Mouse (Mus musculus) gastrocnemius, postnatal 14 days (tissue): ENCODE data around the gene Nucb1. TPM values are rescaled to one million over a fixed set of nuclear protein-coding genes. Genes with fewer than 3 reads are reported as not detected.
"Not testable (repeated sequence)": the region's sequence is repeated elsewhere in the genome, so short reads cannot be mapped to it uniquely, and the experiment has no call there.

Experiments
- DNase-seq: peaks from one replicate; pipeline ENCODE4 v3.0.0; 2021; ENCODE audit warnings: mixed read lengths
- intact Hi-C: fragments of 180-260 bp; cut with DNase I; formaldehyde crosslinking; loops from one replicate; pipeline ENCODE4 v1.15.1; 2025; ENCODE audit warnings: low total_unique reads
- total RNA-seq, 2 experiments: library from RNA; stranded (reverse); gene quantifications; 2 replicates each; pipeline ENCODE4 v1.2.3; 2021

Nucb1 gene
- total RNA-seq, 2 experiments from 2014 or later = 100 TPM

DNA sequence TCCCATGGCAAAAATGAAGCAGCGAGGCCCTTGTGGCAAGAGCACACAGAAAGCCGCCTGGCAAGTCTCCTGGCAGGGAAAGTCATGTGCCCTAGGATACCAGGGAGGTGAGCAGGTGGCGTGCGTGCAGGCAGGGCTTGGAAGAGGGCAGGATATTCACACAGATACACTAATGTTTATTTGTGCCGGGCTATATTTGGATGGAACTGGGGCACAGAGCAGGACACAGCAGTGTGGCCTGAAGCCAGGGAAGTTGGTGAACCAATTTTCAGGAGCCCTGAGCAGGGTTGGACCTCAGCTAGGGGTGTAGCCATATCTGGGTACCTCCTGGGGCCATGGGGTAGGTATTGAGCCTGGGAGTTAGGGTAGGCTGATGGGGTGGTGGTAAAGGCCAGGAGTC lies 17.3 kb downstream of the Nucb1 start:
- intact Hi-C loops = no loop called here

DNA sequence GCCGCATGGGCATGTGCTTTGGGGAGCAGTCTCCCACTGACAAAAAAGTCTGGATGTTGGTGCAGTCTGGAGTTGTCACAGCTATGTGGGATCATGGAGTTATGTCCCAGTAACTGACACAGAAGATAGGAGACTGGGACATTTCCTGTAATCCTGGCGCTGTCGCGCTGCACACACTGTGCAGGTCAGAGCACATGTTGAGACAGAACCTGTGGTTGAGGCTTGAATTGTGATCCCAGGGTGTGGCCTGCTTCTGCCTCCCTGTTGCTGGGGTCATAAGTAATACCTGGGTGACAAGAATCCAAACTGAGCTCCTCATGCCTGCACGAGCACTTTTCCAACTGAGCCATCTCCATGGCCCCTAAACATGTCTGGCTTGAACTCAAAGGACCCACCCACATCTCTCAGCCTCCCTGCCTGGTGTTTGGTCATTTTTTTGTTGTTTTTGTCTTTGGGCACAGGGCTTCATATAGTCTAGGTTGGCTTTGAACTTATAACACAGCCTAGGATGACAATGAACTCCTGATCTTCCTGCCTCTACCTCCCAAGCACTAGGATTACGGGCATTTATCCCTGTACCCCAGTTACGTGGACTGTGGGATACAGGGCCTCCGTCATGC lies 17.9 kb downstream of the Nucb1 start:
- no peak for DNase-seq
- intact Hi-C loops = no loop called here

More for the DNA sequence above, 17.3 kb downstream of the Nucb1 start:
- DNase-seq = peak; percentile 47

DNA sequence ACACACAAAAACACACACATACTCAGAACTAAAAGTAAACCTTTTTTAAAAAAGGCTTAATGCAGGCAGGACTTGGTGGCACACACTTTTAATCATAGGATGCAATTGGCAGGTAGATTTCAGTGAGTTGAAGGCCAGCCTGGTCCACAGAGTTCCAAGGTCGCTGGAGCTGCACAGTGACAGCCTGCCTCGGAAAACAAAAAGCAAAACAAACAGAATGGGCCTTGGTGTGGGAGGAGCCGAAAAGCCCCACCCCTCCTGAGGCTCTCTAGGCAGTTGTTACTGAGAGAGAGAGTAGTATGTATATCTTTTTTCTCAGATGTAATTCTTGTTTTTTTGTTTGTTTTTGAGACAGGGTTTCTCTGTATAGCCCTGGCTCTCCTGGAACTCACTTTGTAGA lies 18.9 kb downstream of the Nucb1 start:
- intact Hi-C loops = no loop called here
- no peak for DNase-seq

DNA sequence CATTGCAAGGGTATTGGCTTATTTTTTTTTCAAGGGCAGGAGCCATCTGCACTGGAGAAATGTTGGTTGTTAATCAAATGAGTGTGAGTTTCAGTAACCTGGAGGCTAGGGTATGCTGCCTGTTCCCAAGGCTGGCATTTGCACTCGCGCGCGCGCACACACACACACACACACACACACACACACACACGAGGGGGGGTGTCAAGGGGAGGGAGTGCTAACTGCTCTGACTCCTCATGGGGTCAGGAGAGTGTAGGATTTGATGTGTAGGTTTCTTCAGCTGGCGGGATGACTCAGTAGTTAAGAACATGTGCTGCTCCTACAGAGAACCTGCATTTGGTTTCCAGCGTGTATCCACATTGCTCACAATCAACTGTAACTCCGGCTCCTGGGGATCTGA lies 19.4 kb downstream of the Nucb1 start:
- DNase-seq = no peak
- intact Hi-C loops = no loop called here

DNA sequence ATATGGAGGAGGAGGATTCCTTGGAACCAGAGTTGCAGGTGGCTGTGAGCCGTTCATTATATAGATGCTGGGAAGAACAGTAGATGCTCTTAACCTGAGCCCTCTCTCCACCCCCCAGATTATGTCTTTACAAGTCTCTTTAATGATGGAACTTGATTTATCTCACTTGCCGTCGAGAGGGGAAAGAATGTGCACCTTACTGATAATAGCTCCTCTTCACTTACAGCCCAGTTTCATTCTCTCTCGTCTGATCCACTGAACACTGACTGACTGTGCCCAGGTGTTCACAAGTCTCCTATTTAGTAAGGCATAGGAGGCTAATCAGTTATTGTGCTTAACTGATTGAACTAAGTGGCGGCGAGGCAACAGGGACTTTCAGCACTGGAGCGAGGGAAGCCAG lies 20.6 kb downstream of the Nucb1 start:
- intact Hi-C loops = no loop called here
- no peak for DNase-seq

DNA sequence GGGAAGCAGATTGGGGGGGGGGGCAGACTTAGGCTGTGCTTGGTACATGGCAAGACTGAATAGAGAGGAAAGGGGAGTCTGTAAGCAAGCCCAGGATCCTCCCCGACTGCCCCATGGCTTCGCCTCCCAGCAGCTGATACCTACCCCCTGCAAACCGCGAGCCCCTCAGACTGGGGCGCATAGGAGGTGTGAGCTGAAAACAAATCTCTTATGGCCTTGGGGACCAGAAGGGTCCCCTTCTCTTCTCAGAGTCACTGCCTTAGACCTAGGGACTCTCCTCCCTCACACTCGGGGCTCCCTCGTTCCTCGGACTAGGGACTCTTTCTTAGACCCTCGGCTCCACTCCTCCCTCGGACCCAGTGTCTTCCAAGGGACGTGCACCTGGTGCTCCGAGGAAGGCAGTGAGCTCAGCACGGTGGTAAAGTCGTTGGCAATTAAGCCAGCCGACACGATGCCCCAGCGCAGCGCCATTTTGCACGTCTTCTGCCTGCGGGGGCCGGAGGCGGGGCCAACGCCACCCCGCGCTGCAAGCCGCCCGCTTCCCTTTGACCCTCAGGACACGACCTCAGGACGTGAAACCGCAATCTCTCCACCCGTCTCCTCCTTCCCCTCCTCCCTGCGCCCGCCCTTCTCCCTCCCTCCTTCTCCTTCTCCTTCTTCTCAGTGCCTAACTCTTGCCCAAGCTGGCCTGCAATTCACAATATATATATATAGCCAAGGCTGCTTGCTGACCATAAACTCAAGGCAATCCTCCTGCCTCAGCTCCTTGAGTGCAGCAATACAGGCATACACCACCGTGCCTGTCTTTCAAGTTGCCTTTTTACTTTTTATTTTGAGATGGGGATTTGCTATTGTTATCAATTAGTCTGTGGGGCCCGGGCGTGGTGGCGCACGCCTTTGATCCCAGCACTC lies 21.7 kb downstream of the Nucb1 start, which contains the start of gene Dhdh:
Dhdh (minus strand) TSS at position 513 of the 912 bp plus-strand sequence.
- intact Hi-C loops = no loop called here
- DNase-seq = peak; percentile 81

DNA sequence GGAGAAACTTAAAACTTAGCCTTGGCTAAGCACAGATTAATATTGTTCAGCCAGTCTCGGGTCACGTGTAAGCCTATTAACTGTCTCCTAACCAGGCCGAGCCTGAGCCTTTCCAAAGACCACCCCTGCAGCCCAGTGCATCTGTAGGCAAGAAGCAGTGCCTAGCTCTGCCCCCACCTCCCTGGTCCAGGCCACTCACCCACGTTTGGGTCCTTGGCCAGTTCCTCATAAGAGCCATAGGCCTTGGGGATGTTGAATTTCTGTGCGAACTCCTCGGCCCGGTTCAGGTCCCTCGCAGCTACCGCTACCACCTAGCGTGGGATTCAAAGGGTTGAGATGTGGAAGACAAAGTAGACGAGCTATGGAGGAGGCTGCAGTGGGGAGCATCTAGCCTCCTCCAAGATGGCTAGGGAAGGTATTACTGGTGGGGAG lies 22.3 kb downstream of the Nucb1 start:
- intact Hi-C loops = no loop called here
- DNase-seq = no peak

DNA sequence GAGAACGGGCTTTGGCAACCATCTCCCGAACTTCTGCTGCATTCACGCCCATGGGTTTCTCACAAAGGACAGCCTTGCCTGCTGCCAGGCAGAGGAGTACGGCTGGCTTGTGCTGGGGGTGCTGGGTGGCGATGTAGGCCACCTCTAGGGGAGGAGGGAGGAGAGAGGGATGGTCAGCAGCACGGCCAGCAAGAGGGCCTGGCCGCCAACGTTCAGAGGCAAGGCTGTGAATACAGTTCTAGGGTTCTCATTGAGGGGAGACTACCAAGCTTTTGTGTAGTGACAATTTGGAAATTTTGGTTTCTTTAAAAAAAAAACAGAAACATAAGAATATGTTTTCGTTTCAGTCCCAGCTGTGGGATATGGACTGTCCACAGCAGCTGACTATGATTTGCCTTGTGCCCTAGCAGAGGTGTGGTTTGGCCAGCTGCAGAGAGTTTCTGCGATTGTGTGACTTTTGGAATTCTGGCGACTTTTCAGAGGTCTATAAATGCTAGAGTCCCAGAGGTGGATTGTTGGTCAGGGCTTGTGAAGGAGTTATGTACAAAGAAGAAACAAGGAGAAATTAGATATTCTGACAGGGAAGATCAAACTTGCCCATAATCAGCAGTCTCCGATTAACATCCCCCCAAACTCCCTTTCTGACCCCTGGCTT lies 23.3 kb downstream of the Nucb1 start, which contains the start of gene Gm45808:
Gm45808 (minus strand) TSS at position 51 of the 655 bp plus-strand sequence.
- intact Hi-C loops = no loop called here
- no peak for DNase-seq

DNA sequence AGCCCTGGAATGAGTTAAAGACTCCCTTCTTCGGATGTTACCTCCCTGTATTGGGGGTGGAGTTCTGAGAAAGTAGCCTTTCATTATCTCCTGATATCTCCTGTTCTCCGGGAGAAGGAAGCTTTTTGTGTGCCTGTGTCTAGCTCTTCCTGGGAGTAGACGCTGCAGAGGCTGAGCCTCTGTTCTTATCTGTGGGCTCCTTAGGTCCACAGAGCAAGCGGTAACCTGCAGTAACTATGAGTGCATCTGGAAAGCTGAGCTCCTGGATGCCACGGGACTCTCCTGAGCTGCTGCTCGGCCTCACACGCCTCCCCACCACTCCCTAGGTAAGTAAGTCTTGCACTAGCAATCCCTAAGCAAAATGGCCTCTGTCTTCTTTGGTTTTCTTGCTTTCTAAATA lies 24.0 kb downstream of the Nucb1 start:
- DNase-seq = no peak
- intact Hi-C loops = no loop called here

DNA sequence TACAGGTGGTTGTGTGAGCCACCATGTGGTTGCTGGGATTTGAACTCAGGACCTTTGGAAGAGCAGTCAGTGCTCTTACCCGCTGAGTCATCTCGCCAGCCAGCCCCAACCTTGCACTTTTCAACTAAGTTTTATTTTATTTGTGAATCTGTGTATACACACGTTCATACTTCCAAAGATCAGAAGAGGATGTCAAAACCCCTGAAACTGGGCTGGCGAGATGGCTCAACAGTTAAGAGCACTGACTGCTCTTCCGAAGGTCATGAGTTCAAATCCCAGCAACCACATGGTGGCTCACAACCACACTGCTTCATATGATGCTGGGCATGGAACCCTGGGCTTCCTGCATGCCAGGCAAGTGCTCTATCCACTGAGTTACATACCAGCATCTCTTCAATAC lies 25.2 kb downstream of the Nucb1 start:
- intact Hi-C loops, DNase-seq: not testable (repeated sequence)

DNA sequence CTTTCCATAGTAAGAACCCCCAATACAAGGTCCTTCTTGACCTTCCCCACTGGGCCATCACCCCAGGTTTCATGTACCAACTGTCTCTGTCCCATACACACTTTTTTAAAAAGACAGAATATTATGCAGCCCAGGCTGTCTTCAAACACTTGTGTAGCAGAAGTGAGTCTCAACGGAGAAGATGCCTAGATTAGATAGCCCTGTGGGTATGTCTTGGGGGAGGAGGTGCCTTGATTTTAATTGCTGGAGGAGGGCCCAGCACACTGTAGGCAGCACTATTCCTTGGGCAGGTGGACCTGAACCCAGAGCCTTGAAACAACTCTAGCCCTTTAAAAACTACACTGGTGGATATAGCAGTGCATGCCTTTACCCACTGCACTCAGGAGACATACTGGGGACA lies 28.0 kb downstream of the Nucb1 start:
- no peak for DNase-seq
- intact Hi-C loops = no loop called here

DNA sequence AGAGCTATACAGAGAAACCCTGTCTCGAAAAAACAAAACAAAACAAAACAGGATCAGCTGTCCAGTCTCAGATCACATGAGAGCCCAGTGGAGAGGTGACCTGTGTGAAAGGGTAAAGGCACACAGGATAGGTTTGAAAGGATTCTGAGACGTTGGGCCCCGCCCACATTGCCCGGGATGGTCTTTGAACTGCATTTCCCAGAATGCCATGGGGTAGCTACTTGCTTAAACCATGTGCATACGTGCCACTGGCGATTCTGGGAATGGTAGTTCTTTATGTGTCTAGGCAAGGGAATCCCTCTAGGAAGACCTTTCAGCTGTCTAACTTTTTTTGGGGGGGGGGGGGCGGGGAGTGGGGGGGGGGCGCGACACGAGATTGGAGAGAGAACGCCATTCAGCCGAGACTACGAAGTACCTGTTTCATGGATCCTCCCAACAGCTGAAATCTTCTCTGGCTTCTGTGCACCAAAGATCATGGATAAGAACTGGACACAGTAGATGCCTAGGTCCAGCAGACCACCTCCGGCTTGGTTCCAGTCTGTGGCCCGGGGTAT lies 28.8 kb downstream of the Nucb1 start, which contains the start of gene Tulp2:
Tulp2 (plus strand) TSS at position 504 of the 554 bp plus-strand sequence.
- intact Hi-C loops = no loop called here

DNA sequence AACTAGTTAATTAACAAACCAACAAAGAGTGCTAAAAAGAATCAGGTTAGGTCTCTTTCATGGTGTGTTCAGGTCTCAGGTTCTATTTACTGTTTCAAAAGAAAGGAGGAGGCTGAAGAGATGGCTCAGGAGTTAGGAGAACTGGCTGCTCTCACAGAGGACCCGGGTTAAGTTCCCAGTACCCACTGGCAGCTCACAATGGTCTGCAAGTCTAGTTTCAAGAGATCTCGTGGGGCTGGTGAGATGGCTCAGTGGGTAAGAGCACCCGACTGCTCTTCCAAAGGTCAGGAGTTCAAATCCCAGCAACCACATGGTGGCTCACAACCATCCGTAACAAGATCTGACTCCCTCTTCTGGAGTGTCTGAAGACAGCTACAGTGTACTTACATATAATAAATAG lies 29.9 kb downstream of the Nucb1 start:
- intact Hi-C loops, DNase-seq: not testable (repeated sequence)

More for the DNA sequence above, 28.8 kb downstream of the Nucb1 start, which contains the start of gene Tulp2:
- DNase-seq = peak; percentile 49

DNA sequence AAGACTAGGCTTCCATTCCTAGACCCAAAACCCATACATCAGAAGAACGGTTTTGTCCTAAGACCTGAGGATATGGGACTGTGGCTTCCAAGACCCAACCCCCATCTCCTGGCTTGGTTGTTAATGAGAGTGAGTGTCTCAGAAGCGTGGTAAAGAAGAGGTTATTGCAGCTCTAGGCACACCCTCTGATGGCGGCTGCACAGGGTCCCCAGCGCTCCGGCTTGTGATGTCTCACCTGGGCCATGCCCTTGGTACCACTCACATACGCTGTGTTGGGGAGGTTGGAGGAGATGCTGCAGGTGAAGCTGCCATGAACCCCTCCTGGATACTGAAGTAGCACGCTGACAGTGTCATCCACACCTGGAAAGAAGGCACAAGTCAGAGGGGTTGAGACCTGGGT lies 31.4 kb downstream of the Nucb1 start:
- intact Hi-C loops = loop anchor here (5.0 kb wide), 1 partner anchor 84 kb away; no protein-coding TSS in a partner anchor

DNA sequence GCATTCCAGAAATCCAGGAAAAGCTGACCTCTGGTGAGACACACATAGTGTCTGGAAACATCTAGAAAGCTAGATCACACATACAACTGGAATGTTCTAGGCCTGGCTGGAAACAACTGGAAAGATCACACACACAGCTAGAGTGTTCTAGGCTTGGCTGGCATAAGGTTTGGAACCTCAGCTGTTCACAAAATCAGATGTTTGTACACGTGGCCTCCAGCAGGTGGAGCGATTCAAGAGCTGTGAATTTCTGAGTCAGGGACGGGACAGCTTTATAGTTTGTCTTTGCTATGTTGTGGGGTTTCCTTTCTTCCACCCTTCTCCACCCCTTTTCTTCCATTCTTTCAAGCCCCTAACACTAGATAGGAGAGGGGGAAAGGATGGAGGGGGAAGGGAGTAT lies 33.2 kb downstream of the Nucb1 start:
- DNase-seq = peak; percentile 51
- intact Hi-C loops = loop anchor here (5.0 kb wide), 1 partner anchor 85 kb away; no protein-coding TSS in a partner anchor

More for the DNA sequence above, 31.4 kb downstream of the Nucb1 start:
- no peak for DNase-seq

DNA sequence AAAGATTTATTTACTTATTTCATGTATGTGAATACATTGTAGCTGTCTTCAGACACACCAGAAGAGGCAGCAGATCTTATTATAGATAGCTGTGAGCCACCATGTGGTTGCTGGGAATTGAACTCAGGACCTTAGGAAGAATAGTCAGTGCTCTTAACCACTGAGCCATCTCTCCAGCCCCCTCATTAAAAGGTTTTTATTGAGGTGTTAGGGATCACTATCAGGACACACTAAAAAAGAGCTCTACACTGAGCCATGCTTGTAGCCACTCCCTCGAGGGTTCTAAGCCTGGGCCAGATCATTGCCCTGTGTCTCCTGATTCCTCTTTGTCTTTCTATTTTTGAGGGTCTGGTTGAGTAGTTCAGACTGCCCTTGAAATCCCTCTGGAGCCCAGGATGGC lies 33.8 kb downstream of the Nucb1 start:
- no peak for DNase-seq
- intact Hi-C loops = loop anchor here (5.0 kb wide), 1 partner anchor 86 kb away; no protein-coding TSS in a partner anchor

DNA sequence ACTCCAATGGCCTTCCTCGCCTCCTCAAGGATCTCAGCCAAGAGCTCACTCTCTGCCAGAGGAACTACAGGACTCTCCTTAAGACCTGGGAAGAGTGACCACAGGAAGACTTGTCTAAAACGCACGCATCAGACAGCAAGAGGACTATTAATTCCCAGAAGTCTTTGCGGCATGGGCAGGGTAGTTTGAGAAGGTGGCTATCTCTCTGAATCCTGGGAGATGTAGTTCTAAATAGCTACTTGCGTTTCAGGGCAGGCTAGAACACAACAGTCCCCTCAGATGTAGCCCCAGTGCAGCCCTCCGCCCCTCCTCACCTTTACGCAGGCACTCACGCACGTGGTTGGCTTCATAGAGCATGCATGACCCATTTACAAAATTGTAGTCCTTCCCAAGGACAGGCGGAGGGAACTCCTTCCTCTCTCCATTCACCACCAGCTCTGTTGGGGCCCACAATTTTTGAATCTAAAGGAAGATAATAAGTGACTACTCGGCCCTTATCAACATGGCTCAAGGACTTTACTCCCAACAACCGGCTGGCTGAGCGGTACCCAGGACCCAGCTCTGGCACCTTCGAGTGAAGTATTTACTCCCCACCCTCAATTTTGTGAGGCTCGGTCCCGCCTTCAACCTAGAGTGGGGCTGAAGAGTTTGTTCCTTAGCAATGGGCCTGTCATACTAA lies 34.8 kb downstream of the Nucb1 start:
- intact Hi-C loops = loop anchor here (5.0 kb wide), 1 partner anchor 87 kb away; no protein-coding TSS in a partner anchor
- no peak for DNase-seq

DNA sequence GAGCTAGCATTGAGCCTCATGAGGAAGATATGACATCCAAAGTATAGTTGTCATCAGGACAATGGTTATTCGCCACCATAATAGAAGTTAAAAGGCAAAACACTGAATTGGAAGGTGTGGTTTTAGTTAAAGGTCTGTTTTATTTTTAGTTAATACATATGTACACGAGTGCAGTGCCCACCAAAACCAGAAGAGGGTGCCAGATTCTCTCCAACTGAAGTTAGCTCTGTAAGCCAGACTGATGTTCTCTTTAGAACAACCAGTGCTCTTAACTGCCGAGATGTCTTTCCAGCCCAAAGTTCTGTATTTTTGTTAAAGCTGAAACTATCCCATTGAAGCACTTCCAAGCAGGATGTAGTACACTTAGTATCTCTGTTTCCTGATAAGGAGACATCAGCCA lies 39.3 kb downstream of the Nucb1 start:
- DNase-seq = peak; percentile 66

DNA sequence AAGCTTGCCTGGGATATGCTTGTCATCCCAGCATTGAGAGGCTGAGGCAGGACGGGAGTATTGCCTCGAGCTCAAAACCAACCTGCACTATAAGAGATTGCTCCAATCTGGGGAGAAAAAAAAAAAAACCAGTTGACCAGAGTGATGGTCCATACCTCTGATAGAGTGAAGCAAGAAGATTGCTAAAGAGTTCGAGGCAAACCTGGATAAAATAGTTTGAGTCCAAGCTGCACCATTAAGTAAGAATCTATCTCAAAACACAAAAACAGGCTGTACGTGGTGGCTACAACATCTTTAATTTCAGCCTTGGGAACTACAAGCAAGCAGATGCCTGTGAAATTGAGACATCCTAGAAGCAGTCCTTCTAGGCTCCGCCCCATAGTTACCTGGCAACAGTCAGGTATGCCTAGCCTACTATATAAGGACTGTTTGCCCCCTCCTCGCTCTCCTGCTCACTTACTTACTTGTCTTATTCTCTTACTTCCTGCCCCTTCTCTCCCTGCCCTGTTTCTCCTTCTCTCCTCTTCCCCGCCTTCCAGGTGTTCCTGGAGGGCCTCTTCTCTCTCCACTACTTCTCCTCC lies 43.0 kb downstream of the Nucb1 start:
- intact Hi-C loops = no loop called here
- no peak for DNase-seq

More for the DNA sequence above, 39.3 kb downstream of the Nucb1 start:
- intact Hi-C loops = no loop called here
